Mouse (Mus musculus): ENCODE data around the gene Mpzl2. TPM values are rescaled to one million over a fixed set of nuclear protein-coding genes. Genes with fewer than 3 reads are reported as not detected.
A peak's percentile ranks its signal among the peaks of the same experiment; 100 is the strongest.

Mpzl2 gene
- polyA plus RNA-seq, 1 experiment from 2014 or later: 38.1 TPM

DNA sequence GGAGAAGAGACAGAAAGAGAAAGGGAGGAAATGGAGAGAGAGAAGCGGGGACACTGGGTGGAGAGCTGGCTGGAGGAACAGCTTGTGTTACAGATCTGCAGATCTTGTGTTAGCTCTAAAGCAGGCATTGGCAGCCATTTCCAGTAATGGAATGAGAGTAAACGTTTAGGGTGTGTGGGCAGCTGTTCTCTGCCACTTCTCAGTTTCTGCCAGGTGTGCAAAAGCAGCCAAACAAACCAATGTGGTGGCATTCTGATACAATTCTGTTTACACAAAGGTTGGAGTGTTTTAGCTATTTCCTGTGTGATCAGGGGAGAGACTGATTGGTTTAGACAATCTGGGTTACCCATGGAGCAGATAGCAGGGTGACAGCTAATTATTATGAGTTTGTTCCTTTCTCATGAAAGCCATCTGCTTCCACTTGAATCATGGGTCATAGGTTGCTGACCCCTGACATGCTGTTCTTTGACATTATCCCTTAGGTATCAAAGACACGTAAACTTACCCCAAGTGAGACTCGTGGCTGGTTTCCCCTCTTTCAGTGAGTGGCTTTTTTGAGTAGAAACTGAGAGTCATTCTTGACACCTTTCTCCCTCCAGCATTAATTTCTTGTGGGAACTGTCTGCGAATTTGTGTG lies 18.8 kb downstream of the Mpzl2 start:
- Histone ChIP-seq H3K9me3 (ENCODE audit: control insufficient read depth, low read length) (no peaks in the 10 kb centered on the region), H3K9ac (ENCODE audit: low read length) (0 out of 2 replicates have a peak overlapping the region, but pooled peaks have one; percentile 19), H3K4me2 (replicated peaks; ENCODE audit: low read depth) (no peak overlapping the region), H3K27ac (replicated peaks) (peak overlapping the region; percentile 49), H3K4me3 (ENCODE audit: low read depth, low read length) (no peak overlapping the region), H3K36me3 (ENCODE audit: control insufficient read depth, insufficient read depth, low read length) (no peaks in the 10 kb centered on the region), H3K4me1 (replicated peaks; ENCODE audit: control insufficient read depth, insufficient read depth) (no peaks in the 10 kb centered on the region), H3K27me3 (ENCODE audit: control insufficient read depth, insufficient read depth, low read length) (no peaks in the 10 kb centered on the region)
- peak; percentile 27 for DNase-seq (ENCODE audit: low spot score)
- ATAC-seq (ENCODE audit: low FRiP score, low TSS enrichment): no peak
- 39% methylated on average over 5 of the region's 5 CpGs for WGBS
- no peak for TF ChIP-seq EP300 (optimal IDR thresholded peaks at IDR 0.05)
- no peak for TF ChIP-seq CTCF (IDR thresholded peaks at IDR 0.05; ENCODE audit: low read depth)

DNA sequence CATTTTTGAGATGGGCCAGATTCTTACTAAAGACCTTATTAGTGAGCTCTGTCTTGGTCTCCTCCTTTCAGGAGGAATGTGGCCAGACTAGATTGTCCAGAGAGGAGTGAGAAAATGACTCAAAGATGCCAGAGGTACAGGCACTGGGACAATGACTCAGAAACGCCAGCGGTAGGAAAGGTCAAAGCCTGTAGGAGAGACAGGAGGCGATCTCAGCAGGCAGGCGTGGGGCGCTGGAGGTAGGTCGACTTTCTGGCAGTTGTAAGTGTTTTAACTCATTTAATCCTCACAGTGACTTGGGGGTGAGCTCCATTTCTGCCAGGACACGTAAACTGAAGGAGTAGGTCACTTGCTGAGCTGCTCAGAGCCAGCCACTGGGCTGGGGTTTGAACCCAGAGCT lies 20.6 kb downstream of the Mpzl2 start:
- no peak overlapping the region for H3K9ac ChIP-seq (ENCODE audit: low read length)
- no peak overlapping the region for H3K4me3 ChIP-seq (ENCODE audit: low read depth, low read length)
- no peaks in the 10 kb centered on the region for H3K9me3 ChIP-seq (ENCODE audit: control insufficient read depth, low read length)
- TF ChIP-seq CTCF (IDR thresholded peaks at IDR 0.05; ENCODE audit: low read depth) (no peak), EP300 (optimal IDR thresholded peaks at IDR 0.05) (no peak)
- H3K36me3 ChIP-seq (ENCODE audit: control insufficient read depth, insufficient read depth, low read length): no peaks in the 10 kb centered on the region
- ATAC-seq (ENCODE audit: low FRiP score, low TSS enrichment): peak; percentile 70
- peak; percentile 52 for DNase-seq (ENCODE audit: low spot score)
- H3K27me3 ChIP-seq (ENCODE audit: control insufficient read depth, insufficient read depth, low read length): no peaks in the 10 kb centered on the region
- H3K4me2 ChIP-seq (replicated peaks; ENCODE audit: low read depth): no peak overlapping the region
- 44% methylated on average over 7 of the region's 7 CpGs for WGBS
- H3K4me1 ChIP-seq (replicated peaks; ENCODE audit: control insufficient read depth, insufficient read depth): no peaks in the 10 kb centered on the region
- H3K27ac ChIP-seq (replicated peaks): peak overlapping the region; percentile 79

DNA sequence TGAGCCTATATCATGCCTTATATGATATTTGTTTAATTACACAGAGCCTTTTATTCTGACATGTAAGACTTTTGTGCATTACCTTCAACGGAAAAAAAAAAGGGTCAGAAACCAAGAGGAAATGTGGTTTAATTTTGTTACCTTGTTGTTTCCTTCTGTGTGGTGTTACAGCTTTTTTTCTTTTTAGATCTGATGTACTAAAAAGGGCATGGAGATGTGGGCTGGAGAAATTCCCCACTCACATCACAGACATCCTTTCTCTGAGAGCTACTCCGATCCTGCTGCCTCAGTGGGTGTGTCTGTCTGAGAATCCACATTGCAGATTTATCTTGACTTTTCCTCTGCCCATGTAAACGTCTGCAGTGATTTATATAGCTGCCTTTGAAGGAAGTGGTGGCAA lies 23.1 kb downstream of the Mpzl2 start:
- Histone ChIP-seq H3K4me1 (replicated peaks; ENCODE audit: control insufficient read depth, insufficient read depth) (no peaks in the 10 kb centered on the region), H3K4me3 (ENCODE audit: low read depth, low read length) (no peak overlapping the region), H3K36me3 (ENCODE audit: control insufficient read depth, insufficient read depth, low read length) (no peaks in the 10 kb centered on the region), H3K27ac (replicated peaks) (no peak overlapping the region), H3K27me3 (ENCODE audit: control insufficient read depth, insufficient read depth, low read length) (no peaks in the 10 kb centered on the region), H3K9me3 (ENCODE audit: control insufficient read depth, low read length) (no peaks in the 10 kb centered on the region), H3K9ac (ENCODE audit: low read length) (no peak overlapping the region), H3K4me2 (replicated peaks; ENCODE audit: low read depth) (no peak overlapping the region)
- ATAC-seq (ENCODE audit: low FRiP score, low TSS enrichment) (no peak), DNase-seq (ENCODE audit: low spot score) (no peak)
- TF ChIP-seq EP300 (optimal IDR thresholded peaks at IDR 0.05): no peak
- whole genome bisulfite sequencing: 45% methylated on average over 3 of the region's 3 CpGs

GRCm38 (mm10) chr9:45064421-45064820 lies 24.8 kb downstream of the Mpzl2 start:
- H3K9me3 ChIP-seq (ENCODE audit: control insufficient read depth, low read length): no peaks in the 10 kb centered on the region
- no peak overlapping the region for H3K4me3 ChIP-seq (ENCODE audit: low read depth, low read length)
- TF ChIP-seq EP300 (optimal IDR thresholded peaks at IDR 0.05) (no peak), CTCF (IDR thresholded peaks at IDR 0.05; ENCODE audit: low read depth) (no peak)
- H3K36me3 ChIP-seq (ENCODE audit: control insufficient read depth, insufficient read depth, low read length): no peaks in the 10 kb centered on the region; the same call in 1 of the 2 replicates
- no peak overlapping the region for H3K9ac ChIP-seq (ENCODE audit: low read length)
- H3K27me3 ChIP-seq (ENCODE audit: control insufficient read depth, insufficient read depth, low read length): no peaks in the 10 kb centered on the region
- no peak for ATAC-seq (ENCODE audit: low FRiP score, low TSS enrichment)
- WGBS: 68% methylated on average over 6 of the region's 6 CpGs
- H3K4me2 ChIP-seq (replicated peaks; ENCODE audit: low read depth): no peak overlapping the region
- H3K27ac ChIP-seq (replicated peaks): no peak overlapping the region
- H3K4me1 ChIP-seq (replicated peaks; ENCODE audit: control insufficient read depth, insufficient read depth): no peaks in the 10 kb centered on the region
- no peak for DNase-seq (ENCODE audit: low spot score)

DNA sequence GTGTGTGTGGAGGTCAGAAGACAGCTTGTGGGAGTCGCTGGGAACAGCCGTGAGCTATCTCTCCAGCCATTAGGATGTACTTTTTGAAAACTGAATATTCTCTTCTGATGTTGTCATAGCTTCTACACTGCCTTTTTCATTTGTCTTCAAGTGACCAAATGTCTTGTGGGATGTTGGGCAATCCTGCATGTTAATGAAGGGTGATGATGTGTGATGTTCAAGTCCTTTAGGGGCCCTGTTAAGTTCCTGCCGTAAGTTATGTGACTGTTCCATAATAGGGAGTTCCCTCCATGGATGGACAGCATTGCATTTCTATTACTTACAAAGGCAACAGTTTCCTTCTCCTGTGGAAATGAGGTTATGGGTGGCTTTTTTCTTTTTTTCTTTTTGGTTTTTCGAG lies 27.1 kb downstream of the Mpzl2 start:
- 86% methylated on average over 4 of the region's 4 CpGs for WGBS
- DNase-seq (ENCODE audit: low spot score) (no peak), ATAC-seq (ENCODE audit: low FRiP score, low TSS enrichment) (no peak)

GRCm38 (mm10) chr9:45071800-45072199 lies 32.2 kb downstream of the Mpzl2 start:
- TF ChIP-seq EP300 (optimal IDR thresholded peaks at IDR 0.05): no peak
- TF ChIP-seq CTCF (IDR thresholded peaks at IDR 0.05; ENCODE audit: low read depth): no peak
- Histone ChIP-seq H3K36me3 (ENCODE audit: control insufficient read depth, insufficient read depth, low read length) (no peaks in the 10 kb centered on the region; the same call in 1 of the 2 replicates), H3K9ac (ENCODE audit: low read length) (no peak overlapping the region), H3K4me3 (ENCODE audit: low read depth, low read length) (no peak overlapping the region), H3K9me3 (ENCODE audit: control insufficient read depth, low read length) (no peaks in the 10 kb centered on the region), H3K27me3 (ENCODE audit: control insufficient read depth, insufficient read depth, low read length) (no peaks in the 10 kb centered on the region), H3K27ac (replicated peaks) (no peak overlapping the region), H3K4me2 (replicated peaks; ENCODE audit: low read depth) (no peak overlapping the region), H3K4me1 (replicated peaks; ENCODE audit: control insufficient read depth, insufficient read depth) (no peaks in the 10 kb centered on the region)
- 45% methylated on average over 3 of the region's 3 CpGs for WGBS
- DNase-seq (ENCODE audit: low spot score) (no peak), ATAC-seq (ENCODE audit: low FRiP score, low TSS enrichment) (no peak)

More for the DNA sequence above, 27.1 kb downstream of the Mpzl2 start:
- Histone ChIP-seq H3K9me3 (ENCODE audit: control insufficient read depth, low read length) (no peaks in the 10 kb centered on the region), H3K27ac (replicated peaks) (no peak overlapping the region), H3K4me2 (replicated peaks; ENCODE audit: low read depth) (no peak overlapping the region), H3K27me3 (ENCODE audit: control insufficient read depth, insufficient read depth, low read length) (no peaks in the 10 kb centered on the region), H3K4me3 (ENCODE audit: low read depth, low read length) (no peak overlapping the region), H3K4me1 (replicated peaks; ENCODE audit: control insufficient read depth, insufficient read depth) (no peaks in the 10 kb centered on the region), H3K9ac (ENCODE audit: low read length) (no peak overlapping the region), H3K36me3 (ENCODE audit: control insufficient read depth, insufficient read depth, low read length) (no peaks in the 10 kb centered on the region; the same call in 1 of the 2 replicates)
- TF ChIP-seq EP300 (optimal IDR thresholded peaks at IDR 0.05) (no peak), CTCF (IDR thresholded peaks at IDR 0.05; ENCODE audit: low read depth) (no peak)
